Mouse (Mus musculus) left cerebral cortex, postnatal 25 days (tissue): Measurements from ENCODE around the gene BC030500. TPM values are rescaled to one million over a fixed set of nuclear protein-coding genes. Genes with fewer than 3 reads are reported as not detected.
A peak's percentile ranks its signal among the peaks of the same experiment; 100 is the strongest.

Experiments used
- DNase-seq, 2 experiments: peaks; one replicate each; pipeline ENCODE4 v3.0.0; 2022; ENCODE audit warnings: low spot score in 2 of 2, mixed read lengths in 1 of 2
- intact Hi-C: fragments of 180-260 bp; cut with DNase I; formaldehyde crosslinking; loops from one replicate; pipeline ENCODE4 v1.15.1; 2025
- total RNA-seq, 2 experiments: library from RNA; stranded (reverse); gene quantifications; 2 replicates each; pipeline ENCODE4 v1.2.3; 2021

The BC030500 gene
- 10 to 100 TPM; 11.7 to 12.5 TPM for total RNA-seq

DNA sequence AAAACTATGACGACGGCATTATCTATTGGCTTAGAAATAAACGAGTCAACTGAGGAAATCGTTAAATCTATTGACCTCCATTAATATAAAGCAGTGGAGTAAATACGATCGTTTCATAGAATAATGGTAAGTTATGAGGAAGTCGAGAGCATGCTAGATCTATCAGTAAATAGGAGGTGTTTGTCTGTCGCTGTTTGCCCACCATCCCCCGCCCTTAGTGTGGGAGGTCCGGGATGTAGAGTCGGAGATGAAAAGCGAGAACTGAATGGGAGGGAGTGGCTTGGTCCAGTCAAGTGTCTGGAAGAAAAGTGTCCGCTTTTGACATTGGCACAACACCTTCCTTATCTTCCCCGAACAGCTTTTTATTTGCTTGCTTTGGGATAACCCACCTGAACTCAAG lies at the start of gene BC030500:
TSS of gene BC030500 (plus strand) at position 79 of the 400 bp plus-strand sequence.
- intact Hi-C loops, result no loop called here
- DNase-seq, result no peak

DNA sequence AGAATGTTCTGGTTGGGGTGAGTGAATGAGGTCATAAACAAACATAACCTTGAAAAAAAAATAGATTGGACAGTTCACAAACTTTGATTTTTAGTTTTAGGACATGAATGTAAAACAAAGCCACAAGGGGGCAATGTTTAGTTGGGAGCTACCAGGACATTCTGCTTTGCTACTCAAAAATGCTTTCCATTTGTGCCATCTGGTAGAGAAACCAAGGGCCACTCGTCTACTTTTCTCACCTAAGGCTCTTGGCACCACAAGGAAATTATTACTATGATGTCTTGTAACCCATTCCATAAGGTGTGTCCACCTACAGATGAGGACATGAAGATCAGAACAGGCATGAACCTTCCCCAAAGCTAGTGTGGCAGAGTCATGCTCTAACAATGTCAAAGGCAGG lies 25.1 kb upstream of the BC030500 start:
- intact Hi-C loops, result no loop called here
- peak in 1 of 2 experiments; percentile 13 for DNase-seq

DNA sequence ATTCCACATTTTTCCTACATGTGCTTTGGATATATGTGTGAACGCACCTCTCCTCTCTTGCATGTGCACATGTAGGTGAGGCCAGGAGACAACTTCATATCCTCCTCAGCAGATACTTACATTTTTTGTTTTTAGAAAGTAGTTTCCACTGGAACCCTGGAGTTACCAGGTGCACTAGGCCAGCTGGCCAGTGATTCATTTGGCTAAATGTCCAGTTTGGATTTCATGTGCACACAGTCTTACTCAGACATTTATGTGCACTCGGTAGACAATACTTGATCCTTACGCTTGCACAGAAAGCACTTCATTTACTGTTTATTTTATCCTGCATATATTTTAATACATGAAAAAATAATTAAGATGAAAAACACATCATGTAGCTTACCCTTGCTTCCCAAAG lies 21.0 kb upstream of the BC030500 start:
- DNase-seq, result no peak
- intact Hi-C loops, result no loop called here

DNA sequence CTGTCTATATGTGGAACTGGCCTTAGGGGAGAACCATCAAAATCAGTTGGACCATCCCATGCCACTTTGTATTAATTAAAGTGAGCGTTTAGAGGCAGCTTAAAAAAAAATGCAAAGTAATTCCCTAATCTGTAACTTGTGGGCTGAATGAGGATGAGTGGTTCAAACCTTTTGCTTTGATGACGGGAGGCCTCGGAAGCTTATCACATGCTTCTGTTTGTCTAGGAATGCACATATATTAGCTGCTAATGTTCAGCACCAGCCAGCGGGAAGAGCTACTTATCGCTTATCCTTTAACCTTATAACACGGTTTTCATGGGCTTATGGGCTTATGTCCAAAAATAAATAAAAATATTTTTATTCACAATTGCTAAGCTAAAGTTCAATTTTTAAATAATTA lies 15.6 kb upstream of the BC030500 start:
- DNase-seq, result no peak
- intact Hi-C loops, result no loop called here

DNA sequence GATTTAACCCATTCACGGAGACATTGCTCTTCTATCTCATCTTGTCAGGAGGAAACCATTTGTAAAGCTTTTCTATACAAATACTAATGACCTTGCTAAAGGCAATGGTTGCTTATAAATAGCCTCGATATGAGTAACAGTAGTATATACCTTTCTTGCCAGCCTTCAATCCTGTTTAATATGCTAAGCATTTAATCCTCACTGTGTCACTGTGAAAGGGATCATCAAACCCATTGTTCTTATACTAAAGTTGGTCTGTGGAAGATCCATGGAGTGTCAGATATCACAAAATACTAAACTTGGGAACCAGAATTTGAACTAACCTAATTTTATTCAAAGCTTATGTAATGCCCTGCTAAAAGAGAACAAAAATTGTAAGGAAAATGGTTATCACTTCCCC lies 7.1 kb upstream of the BC030500 start:
- no peak for DNase-seq
- intact Hi-C loops, result no loop called here

DNA sequence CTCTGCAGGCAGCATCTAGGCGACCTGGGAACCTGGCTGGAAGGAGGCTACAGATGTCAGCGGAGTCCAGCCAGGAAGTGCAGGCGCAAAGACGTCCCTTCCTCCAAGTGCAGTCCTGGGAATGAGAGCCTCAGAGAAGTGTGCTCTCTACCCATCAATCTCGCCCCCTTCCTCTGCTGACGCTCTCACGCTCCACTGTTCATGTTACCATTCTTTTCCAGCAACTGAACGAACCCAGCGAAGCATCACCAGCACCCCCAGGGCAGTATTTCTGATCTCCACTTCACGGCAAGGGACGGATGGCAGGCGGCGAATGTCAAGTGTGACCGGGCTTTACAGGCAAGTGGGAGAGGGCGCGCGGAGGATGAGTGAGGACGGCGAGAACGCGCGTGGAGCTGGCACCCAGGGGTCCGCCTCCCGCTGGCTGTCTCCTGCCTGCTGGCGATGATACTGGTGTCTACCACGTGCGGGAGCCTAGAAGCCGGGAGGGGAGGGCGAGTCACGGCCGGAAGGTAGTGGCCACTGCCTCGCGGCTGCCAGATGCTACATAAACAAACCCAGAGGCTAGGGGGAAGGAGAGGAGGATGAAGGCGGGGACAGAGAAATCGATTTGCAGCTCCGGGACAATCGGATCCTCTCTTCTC lies 763 bp downstream of the BC030500 start, which contains the start of gene Galntl6:
TSS of gene Galntl6 (minus strand) at position 445 of the 644 bp plus-strand sequence.
- intact Hi-C loops, result no loop called here
- DNase-seq, result peak; percentile 61 to 68

DNA sequence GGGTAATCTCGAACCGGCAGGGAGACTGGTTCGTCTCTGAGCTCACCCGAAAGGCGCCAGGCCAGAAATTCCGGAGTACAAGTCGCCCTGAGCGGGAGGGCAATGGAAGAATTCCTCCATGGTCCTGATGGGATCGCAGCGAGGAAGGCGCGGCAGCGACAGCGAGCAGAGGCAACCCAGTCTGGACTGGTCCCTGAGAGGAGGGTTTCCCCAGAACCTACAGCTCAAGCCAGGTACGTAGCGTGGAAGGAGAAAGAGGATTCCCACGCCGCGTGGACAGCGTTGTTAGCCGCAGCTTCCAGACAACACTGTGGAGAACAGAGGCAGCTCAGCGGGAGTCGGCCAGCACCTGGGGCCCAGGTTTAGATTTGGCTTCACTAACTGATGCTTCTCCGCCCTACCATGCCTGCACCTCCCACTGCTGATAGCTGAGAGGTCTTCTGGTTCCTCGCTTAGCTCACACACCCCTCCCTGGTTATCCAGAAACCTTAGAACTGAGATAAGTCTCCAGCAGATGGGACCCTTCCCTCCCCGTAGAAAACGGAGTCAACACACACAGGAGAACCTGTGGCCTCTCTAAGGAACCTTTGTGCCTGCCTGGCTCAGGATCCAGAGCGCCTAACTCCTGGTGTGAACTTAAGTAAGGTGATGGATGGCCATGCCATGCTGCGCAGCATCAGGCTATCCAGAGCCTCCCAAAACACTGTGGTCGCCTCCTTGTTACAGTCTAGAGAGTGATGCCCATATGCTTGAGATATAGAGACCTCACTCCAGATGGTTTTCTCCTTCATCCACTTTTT lies 1.5 kb downstream of the BC030500 start:
- intact Hi-C loops, result no loop called here
- peak; percentile 48 for DNase-seq

DNA sequence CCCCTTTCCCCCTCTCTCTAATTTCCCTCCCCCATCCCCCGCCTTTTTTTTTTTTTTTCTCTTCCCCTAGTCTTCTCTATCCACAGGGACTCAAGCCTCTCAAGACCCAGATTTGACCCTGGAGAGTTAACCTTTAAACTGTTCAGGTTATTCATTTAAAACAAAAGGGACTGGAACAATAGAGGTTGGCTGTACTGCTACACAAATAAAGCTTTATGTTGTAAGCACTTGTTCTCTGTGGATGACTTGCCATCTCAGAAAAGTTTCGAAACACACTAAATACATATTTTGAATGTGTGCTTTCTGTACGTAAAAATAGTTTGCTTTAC lies 2.0 kb downstream of the BC030500 start:
- no peak for DNase-seq
- intact Hi-C loops, result no loop called here

DNA sequence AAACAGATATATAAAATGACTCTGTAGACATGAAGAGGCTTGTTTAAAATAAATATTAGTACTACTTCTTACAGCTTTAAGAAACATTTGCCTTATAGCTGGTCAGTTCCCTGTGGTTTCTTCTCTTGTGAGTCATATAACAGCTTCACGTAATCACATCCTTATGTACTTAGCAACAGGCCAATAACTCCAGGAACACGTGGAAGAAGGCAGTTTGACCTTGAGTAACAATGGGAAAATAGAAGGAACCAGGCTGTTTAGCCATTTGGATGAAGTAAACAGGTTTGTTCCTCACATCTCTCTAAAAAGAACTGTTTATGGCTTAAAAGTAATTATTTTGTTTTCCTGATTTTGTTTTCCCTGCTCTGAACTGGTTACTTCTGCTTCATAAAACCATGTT lies 3.6 kb downstream of the BC030500 start:
- intact Hi-C loops, result no loop called here
- no peak for DNase-seq

DNA sequence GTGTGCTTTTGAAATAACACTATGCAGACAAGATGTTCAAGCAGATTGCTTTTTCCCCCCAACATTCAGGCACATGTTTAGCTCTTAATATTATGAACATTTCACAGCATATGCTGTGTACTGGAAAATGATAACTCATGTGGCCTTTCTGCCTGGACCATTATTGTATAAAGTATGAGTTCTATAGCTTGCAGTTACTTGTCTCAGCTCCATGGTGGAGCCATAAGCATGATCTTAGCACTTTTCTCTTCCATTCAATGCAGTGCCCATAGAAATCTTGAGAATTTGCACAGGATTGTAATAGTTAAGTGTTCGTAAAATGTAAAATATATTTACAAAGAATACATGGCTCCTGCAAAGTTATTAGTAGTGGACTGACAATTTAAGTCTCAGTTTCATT lies 19.5 kb downstream of the BC030500 start:
- peak in 1 of 2 experiments; percentile 42 for DNase-seq
- intact Hi-C loops, result loop anchor here (10.0 kb wide), 1 partner anchor 1514 kb away; no protein-coding TSS in a partner anchor

DNA sequence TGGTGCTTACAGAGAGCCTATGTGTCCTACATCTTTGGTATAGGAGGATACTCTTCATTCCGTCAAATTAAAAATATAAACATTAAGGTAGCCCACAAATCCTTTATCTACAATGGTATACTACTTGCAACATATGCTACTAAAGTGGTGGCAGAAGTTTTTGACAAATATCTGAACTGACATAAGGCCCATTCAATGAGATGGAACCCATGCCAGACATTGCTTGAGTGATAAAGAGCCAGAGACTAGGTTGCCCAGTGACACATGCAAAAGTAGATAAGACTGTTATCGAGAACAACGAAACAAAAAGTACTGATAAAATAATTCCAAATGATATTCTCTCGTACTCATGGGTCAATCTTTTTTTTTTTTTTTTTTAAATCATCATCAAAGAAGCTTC lies 32.2 kb downstream of the BC030500 start:
- intact Hi-C loops, result no loop called here
- no peak for DNase-seq

DNA sequence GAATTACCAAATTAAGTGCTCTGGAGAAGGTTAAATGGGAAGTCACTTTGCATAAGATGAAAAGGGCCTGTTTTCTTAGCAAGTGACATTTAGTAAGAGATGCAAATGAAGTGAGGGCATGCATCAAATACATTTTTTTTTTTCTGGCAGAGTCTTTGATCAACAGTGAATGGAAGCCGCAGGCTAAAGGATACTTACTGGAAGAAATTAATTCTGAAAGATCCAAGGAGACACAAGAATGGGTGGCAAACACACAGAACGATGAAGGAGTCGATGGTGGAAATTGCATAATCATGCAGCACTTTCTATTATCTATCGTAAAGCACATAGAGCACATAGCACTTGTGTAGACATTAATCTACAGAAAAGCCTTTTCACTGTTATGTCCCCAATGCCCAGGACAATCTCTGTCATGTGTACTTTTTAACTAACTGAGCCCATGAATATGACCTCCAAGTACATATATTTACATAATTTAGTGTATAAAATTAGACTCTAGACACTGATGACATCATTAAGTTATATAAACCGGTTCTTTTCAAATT lies 45.7 kb downstream of the BC030500 start:
- intact Hi-C loops, result no loop called here
- no peak for DNase-seq

Other genes with a start within 250 kb of the BC030500 start
- gene Galntl6, start 885 bp downstream of the BC030500 start, total RNA-seq, result 10 to 100 TPM; 31.5 to 31.7 TPM